Mouse (Mus musculus) retina, adult 2 months (tissue): ENCODE results near the gene Fzd10.

Source experiments
- DNase-seq: peaks from one replicate; pipeline ENCODE4 v3.0.0-alpha.2; 2012; ENCODE audit warnings: low read depth, low spot score

The Fzd10 gene

DNA sequence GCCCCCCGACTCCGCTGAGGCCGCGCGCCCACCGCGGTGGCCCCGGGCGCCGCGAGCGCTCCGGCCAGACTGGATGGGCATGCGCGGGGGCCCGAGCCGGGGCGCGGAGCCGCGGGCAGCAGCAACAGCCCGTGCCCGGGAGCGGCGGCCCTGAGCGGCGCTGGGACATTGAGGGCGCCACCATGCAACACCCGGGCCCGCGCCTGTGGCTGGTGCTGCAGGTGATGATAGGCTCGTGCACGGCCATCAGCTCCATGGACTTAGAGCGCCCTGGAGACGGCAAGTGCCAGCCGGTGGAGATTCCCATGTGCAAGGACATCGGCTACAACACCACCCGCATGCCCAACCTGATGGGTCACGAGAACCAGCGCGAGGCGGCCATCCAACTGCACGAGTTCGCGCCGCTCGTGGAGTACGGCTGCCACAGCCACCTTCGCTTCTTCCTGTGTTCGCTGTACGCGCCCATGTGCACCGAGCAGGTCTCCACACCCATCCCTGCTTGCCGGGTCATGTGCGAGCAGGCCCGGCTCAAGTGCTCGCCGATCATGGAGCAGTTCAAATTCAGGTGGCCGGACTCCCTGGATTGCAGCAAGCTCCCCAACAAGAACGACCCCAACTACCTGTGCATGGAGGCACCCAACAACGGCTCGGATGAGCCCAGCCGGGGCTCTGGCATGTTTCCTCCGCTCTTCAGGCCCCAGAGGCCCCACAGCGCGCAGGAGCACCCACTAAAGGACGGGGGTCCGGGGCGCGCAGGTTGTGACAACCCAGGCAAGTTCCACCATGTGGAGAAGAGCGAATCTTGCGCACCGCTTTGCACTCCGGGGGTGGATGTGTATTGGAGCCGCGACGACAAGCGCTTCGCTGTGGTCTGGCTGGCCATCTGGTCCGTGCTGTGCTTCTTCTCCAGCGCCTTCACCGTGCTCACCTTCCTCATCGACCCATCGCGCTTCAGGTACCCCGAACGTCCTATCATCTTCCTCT lies 684 bp downstream of the Fzd10 start:
- DNase-seq = no peak

- DNase-seq = no peak
Observed at GRCm38 (mm10) chr5:128603693-128604092, 3.0 kb downstream of the Fzd10 start.

DNA sequence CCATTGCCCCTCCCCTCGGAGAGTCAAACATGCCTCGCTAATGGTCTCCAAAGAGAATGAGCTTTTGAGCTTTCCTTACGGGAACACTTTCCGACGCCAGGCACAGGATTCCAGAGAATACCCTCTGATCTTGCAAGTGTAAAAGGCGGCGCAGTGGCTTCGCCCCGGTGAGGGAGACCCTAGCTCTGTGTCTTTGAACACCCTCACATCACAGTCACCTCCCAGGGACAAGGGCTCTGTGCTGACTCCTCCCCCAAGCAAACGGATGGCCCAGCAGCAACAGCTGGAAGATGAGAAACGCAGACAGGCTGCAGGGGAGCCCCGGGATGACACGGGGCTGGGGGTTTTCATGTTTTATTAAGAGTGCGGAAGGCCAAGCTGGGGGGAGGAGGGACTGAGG lies 6.0 kb downstream of the Fzd10 start:
- DNase-seq = no peak

DNA sequence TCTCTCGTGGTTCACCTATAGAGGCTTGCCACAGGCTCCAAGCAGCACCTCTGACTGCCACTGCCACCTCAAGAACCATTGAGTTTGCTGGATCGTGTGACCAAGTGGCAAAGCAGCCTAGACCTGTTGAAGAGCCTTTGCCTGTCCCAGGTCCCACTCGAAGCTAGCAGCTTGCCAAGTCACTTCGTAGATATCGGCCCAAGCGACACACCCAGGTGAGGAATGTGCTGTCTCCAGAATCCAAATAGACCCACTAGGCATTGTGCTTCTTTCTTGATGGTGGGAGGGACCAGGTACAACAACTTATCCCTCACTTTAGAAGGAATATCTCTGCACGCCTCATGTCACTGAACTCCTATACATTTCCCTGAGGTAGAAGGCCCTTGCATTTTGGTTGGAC lies 8.4 kb downstream of the Fzd10 start:
- no peak for DNase-seq

- no peak for DNase-seq
Observed at GRCm38 (mm10) chr5:128617621-128618020, 17.0 kb downstream of the Fzd10 start.

- no peak for DNase-seq
Observed at GRCm38 (mm10) chr5:128619987-128620386, 19.3 kb downstream of the Fzd10 start.

- no peak for DNase-seq
Observed at GRCm38 (mm10) chr5:128620408-128620807, 19.8 kb downstream of the Fzd10 start.

DNA sequence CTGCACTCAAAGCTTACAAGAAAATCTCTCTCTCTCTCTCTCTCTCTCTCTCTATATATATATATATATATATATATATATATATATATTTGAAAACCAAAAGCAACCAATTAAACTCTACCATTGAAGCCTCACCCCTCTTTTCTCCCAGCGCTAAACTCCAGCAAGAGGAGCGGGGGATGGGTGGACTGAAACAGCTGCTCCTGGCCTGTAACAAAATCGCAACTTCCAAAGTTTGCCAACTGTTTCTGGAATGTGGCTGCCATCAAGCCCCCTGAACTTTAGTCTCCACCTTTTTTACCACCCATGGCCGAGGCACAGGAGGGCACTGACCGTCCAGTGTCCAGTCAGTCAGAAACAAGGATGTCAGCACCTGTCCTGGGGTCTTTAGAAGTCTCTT lies 27.1 kb downstream of the Fzd10 start:
- DNase-seq = no peak

GRCm38 (mm10) chr5:128636648-128637047 lies 36.0 kb downstream of the Fzd10 start:
- DNase-seq = no peak

DNA sequence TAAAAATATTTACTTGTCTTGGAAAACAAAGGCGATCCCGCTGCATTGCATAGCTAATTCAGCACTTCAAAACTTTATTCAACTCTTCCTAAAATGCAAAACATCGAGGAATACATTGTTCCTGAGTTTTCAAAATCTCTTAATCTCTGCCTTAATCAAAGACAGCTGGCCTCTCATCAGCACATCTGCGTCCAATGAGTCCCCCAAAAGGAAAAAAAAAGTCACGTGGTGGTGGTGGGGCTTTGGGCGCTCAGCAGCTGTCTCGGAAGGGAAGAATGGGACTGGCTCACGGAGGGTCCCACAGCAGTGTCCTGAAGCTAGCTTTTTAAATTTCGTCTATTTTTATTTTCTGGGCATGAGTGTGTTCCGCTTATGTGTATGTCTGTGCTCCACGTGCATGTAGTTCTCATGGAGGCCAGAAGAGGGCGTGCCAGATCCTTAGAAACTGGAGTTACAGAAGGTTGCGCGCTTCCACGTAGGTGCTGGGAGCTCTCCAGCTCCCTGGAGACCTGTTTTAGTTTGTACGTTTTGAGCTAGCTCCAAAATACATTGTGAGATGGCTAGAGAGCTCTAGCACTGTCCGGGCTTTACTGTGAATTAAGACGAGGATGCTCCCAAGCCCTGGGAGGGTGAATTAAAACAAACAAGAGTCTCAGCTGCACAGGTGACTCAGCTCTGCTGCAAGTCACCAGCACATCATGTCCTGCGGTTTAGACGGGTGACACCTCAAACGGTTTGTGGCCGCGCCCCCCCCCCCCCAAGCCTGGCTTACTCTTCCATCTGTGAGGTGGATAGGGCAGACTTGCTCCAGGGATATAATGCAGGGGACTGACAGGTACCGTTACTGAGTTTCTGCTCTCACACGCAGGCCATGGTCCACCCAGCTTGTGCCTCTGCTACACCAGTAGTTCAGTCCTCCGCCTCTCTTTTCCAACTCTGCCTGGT lies 36.7 kb downstream of the Fzd10 start:
- no peak for DNase-seq

DNA sequence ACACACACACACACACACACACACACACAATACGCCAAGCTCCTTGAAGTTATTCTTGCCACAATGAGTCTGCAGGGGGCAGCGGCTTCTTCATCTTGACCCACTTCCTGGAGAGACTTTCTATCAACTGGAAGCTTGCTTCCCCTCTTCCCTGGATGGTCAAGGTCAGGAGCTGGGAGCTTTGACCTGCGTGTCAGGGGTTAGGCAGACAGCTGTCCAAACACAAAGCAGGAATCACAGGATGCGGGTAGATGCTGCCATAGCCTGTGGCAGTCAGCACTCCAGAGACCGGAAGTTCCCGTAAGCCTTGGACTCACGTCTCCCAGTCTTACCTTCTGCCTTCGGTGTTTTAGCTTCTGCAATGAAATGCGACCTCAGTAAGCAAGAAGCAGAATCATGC lies 38.1 kb downstream of the Fzd10 start:
- no peak for DNase-seq

DNA sequence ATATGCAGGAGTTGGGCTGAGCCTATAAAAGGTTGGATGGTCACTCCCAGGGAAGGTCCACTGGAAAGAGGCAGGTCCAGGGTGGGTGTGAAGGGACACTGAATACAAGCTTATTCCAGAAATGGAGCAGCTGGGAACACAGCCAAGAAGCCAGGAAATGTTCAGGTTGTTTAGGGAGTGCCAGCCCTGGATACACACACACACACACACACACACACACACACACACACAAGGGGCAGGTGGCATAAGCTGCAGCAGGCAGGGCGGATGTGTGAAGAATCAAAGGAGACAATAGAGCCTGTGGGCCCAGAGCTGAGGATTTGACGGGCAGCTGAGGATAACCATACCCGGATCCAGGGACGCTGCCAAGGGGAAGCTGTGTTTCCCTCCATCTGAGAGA lies 42.4 kb downstream of the Fzd10 start:
- DNase-seq = no peak

DNA sequence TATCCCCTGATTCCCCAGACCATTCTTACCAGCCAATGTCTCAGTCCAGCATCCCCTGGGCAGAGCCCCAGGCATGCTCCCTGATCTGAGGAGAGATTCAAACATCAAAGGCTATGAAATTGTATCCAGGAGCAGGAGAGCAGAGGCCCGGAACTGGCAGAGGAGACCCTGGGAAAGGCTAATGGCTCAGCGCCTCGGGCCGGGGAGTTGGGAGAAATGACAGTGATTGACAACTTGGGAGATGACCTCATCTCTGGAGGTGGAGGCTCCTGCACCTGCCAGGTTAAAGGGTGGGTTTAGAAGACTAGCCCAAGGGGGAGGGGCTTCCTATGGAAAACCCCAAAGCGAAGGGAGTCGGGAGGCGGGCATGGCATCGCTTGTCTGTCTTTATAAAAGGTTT lies 45.1 kb downstream of the Fzd10 start:
- no peak for DNase-seq

- DNase-seq = no peak
Observed at GRCm38 (mm10) chr5:128646286-128646685, 45.6 kb downstream of the Fzd10 start.

DNA sequence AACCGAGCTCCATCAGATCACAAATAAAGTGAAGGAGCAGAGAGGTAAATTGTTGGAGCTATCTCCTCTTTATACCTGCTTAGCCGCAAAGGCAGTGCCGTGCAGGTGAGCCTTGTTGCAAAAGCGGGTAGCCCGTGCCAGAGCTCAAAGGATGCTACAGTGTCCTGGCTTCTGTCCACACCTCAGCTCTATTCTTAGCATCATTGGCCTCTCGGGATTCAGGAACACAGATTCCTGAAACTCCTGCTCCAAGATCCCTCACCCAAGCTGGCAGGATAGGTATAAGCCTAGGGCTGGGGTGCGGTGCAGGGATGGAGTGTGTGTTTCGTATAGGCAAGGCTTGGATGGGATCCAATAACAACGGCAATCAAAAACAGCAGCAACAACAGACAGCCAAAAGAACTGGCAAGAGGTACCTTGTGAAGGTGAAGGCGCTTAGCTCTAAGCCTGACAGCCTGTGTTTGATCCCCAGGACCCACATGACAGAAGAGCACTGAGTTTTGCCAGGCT lies 46.6 kb downstream of the Fzd10 start:
- DNase-seq = no peak

DNA sequence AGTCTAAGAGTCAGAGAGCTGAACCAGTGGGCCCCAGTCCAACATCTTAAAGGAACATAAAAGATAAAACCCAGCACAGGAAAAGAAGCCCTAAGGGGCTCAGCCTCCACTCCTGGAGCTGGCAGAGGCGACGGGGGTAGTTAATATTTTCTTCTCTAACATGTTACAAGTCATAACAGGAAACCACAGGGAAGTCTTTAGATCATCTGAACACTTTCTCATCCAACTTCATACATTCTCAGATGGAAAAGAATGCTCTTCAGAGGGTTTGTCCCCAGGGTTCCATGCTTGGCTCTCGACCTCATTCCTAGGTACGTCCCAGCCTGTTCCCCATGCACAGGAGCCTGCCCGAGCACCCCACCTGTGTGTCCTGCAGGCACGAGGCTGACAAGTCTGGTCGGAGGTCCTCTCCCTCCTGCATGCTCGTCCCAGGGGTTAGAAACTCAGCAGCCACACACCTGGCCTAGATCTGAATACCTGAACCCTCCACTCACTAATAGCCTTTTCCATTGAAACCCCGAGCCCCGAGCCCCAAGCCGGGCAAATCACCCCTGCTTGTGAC lies 48.8 kb downstream of the Fzd10 start:
- DNase-seq = no peak
